Mouse (Mus musculus) kidney, adult 2 months (tissue): Measurements from ENCODE around the gene Arl15. TPM values are rescaled to one million over a fixed set of nuclear protein-coding genes. Genes with fewer than 3 reads are reported as not detected.
A peak's percentile ranks its signal among the peaks of the same experiment; 100 is the strongest.

Source experiments
- DNase-seq: peaks from one replicate; pipeline ENCODE4 v3.0.0; 2021
- H3K27ac ChIP-seq: fragments of 200-500 bp; 2 replicates; pipeline ENCODE4 v1.5.1; 2012; ENCODE audit warnings: low read depth, low read length, control low read depth, inconsistent platforms; ENCODE audit not compliant: insufficient read depth
- H3K27me3 ChIP-seq: fragments of 200-500 bp; replicated peaks from 2 replicates; pipeline ENCODE4 v1.6.1; 2012; ENCODE audit warnings: mild to moderate bottlenecking, moderate library complexity, low read length, inconsistent platforms; ENCODE audit not compliant: control insufficient read depth, insufficient read depth
- H3K36me3 ChIP-seq: fragments of 200-500 bp; 2 replicates; pipeline ENCODE4 v1.6.1; 2012; ENCODE audit warnings: mild to moderate bottlenecking, moderate library complexity, low read length, inconsistent platforms; ENCODE audit not compliant: control insufficient read depth, insufficient read depth
- H3K4me1 ChIP-seq: fragments of 200-500 bp; 2 replicates; pipeline ENCODE4 v1.6.1; 2011; ENCODE audit warnings: low read length; ENCODE audit not compliant: control insufficient read depth, insufficient read depth
- H3K4me3 ChIP-seq: fragments of 200-500 bp; 2 replicates; pipeline ENCODE4 v1.5.1; 2011; ENCODE audit warnings: mild to moderate bottlenecking, low read depth, low read length, control low read depth; ENCODE audit not compliant: insufficient read depth
- CTCF ChIP-seq: fragments of 200-500 bp; conservative IDR thresholded peaks from 2 replicates; pipeline ENCODE4 v1.5.1; 2011; ENCODE audit warnings: low read depth, mild to moderate bottlenecking, control low read depth, low read length, moderate library complexity, mixed read lengths; ENCODE audit not compliant: insufficient read depth, insufficient read length
- POLR2A ChIP-seq: fragments of 200-500 bp; IDR thresholded peaks from one replicate; pipeline ENCODE4 v1.6.1; 2011; ENCODE audit warnings: low read depth, low read length, control low read depth
- WGBS: fragments of 180-500 bp; shearing (Covaris S2); methylation state at CpG from one replicate; pipeline ENCODE4 v1.1.7; 2018; 5-methylcytosine and 5-hydroxymethylcytosine counted together
- polyA plus RNA-seq: library from polyadenylated mRNA; depleted of rRNA; stranded (reverse); fragments of >200 nt; gene quantifications from 2 replicates; pipeline ENCODE4 v1.2.3, GENCODE M21; 2012

The Arl15 gene
- polyA plus RNA-seq, 1 experiment, result 9.4 TPM

GRCm38 (mm10) chr13:114107499-114107898, 313.2 kb downstream of the Arl15 start:
- H3K27ac ChIP-seq, result no peak overlapping the region
- H3K4me1 ChIP-seq, result no peaks in the 10 kb centered on the region
- no peaks in the 10 kb centered on the region for H3K27me3 ChIP-seq
- WGBS, result 98% methylated on average over 7 of the region's 7 CpGs
- H3K36me3 ChIP-seq, result no peaks in the 10 kb centered on the region; the same call in 1 of the 2 replicates
- TF ChIP-seq CTCF (no peak), POLR2A (no peak)
- no peak overlapping the region for H3K4me3 ChIP-seq
- DNase-seq, result no peak

GRCm38 (mm10) chr13:114109441-114109840, 315.1 kb downstream of the Arl15 start:
- H3K27me3 ChIP-seq, result no peaks in the 10 kb centered on the region
- WGBS, result 51% methylated on average over 10 of the region's 10 CpGs
- TF ChIP-seq CTCF, result no peak
- no peak for TF ChIP-seq POLR2A
- DNase-seq, result no peak
- H3K36me3 ChIP-seq, result no peaks in the 10 kb centered on the region
- no peaks in the 10 kb centered on the region for H3K4me1 ChIP-seq
- H3K4me3 ChIP-seq, result no peak overlapping the region
- no peak overlapping the region for H3K27ac ChIP-seq

GRCm38 (mm10) chr13:114109845-114110244, 315.5 kb downstream of the Arl15 start:
- Histone ChIP-seq H3K36me3 (no peaks in the 10 kb centered on the region), H3K27me3 (no peaks in the 10 kb centered on the region), H3K4me3 (no peak overlapping the region), H3K4me1 (no peaks in the 10 kb centered on the region), H3K27ac (no peak overlapping the region)
- WGBS, result 45% methylated on average over 4 of the region's 4 CpGs
- TF ChIP-seq CTCF, result no peak
- no peak for TF ChIP-seq POLR2A
- no peak for DNase-seq

GRCm38 (mm10) chr13:114113516-114113915, 319.2 kb downstream of the Arl15 start:
- H3K4me3 ChIP-seq, result no peak overlapping the region
- TF ChIP-seq CTCF, result no peak
- no peak for TF ChIP-seq POLR2A
- DNase-seq, result no peak
- 74% methylated on average over 2 of the region's 2 CpGs for WGBS
- no peaks in the 10 kb centered on the region for H3K27me3 ChIP-seq
- no peak overlapping the region for H3K27ac ChIP-seq
- H3K36me3 ChIP-seq, result no peaks in the 10 kb centered on the region
- no peaks in the 10 kb centered on the region for H3K4me1 ChIP-seq

- 82% methylated on average over 12 of the region's 12 CpGs for WGBS
- H3K4me1 ChIP-seq, result no peaks in the 10 kb centered on the region
- no peaks in the 10 kb centered on the region for H3K36me3 ChIP-seq
- no peak overlapping the region for H3K27ac ChIP-seq
- H3K27me3 ChIP-seq, result no peaks in the 10 kb centered on the region
- TF ChIP-seq CTCF (no peak), POLR2A (no peak)
- H3K4me3 ChIP-seq, result no peak overlapping the region
- DNase-seq, result no peak
Observed at GRCm38 (mm10) chr13:114114586-114114985, 320.3 kb downstream of the Arl15 start.

- H3K27me3 ChIP-seq, result no peaks in the 10 kb centered on the region
- WGBS, result 96% methylated on average over 4 of the region's 4 CpGs
- H3K27ac ChIP-seq, result no peak overlapping the region
- TF ChIP-seq CTCF (no peak), POLR2A (no peak)
- DNase-seq, result no peak
- no peaks in the 10 kb centered on the region for H3K36me3 ChIP-seq
- no peak overlapping the region for H3K4me3 ChIP-seq
- no peaks in the 10 kb centered on the region for H3K4me1 ChIP-seq
Observed at GRCm38 (mm10) chr13:114115106-114115505, 320.8 kb downstream of the Arl15 start.

GRCm38 (mm10) chr13:114118104-114118830, 324.0 kb downstream of the Arl15 start:
- Histone ChIP-seq H3K4me1 (no peaks in the 10 kb centered on the region), H3K36me3 (no peaks in the 10 kb centered on the region), H3K4me3 (no peak overlapping the region), H3K27ac (no peak overlapping the region), H3K27me3 (no peaks in the 10 kb centered on the region)
- TF ChIP-seq CTCF (no peak), POLR2A (no peak)
- DNase-seq, result peak; percentile 37
- WGBS, result 85% methylated on average over 19 of the region's 19 CpGs
